Mouse (Mus musculus) gastrocnemius, postnatal 14 days (tissue): ENCODE measurements at regions not wholly inside any gene's neighbourhood (a gene's known extent, or its start where the extent isn't known, plus 50 kb on each side); places are given as distances from the start of the nearest gene placed in this dataset.

Experiments
- DNase-seq: peaks from one replicate; pipeline ENCODE4 v3.0.0; 2021; ENCODE audit warnings: mixed read lengths
- intact Hi-C: fragments of 180-260 bp; cut with DNase I; formaldehyde crosslinking; loops from one replicate; pipeline ENCODE4 v1.15.1; 2025; ENCODE audit warnings: low total_unique reads

DNA sequence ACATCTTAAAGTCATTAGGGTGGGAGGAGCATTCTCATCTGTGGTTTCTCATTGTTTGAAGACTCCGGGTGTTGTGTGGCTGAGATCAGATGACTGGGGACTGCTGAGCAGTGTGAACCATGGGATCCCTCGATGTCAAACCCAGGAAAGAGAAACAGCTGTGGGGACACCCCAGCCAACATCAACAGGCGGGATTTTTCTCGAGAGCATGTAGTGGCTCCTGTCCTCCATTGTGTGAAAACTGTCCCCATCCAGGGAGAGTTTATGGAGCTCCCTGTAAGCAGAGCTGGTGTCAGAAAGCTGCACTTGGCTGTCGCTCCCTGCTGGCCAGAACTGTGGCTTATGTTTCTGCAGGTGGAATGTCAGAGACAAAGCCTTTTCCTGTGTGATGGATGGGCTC, 210.7 kb upstream of the Bmper start:
- no peak for DNase-seq
- intact Hi-C loops, result loop anchor here (10.0 kb wide), 1 partner anchor 307 kb away; no protein-coding TSS in a partner anchor

DNA sequence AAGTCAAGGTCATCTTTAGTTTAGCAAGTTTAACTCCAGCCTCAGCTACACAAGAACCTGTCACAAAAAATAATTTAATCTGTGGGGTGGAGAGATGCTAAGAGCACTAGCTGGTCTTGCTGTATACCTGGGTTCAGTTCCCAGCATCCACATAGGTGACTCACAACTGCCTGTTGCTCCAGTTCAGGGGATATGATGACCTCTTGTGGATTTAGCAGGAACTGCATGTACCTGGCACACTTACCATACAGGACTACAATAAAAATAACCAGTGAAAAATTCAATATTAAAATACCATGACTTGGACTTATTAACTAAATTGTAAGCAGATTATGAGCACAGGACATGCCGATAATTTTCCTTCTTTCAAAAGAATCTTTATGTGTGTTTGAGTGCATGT, 206.1 kb upstream of the Bmper start:
- intact Hi-C loops, result loop anchor here (10.0 kb wide), 1 partner anchor 312 kb away; no protein-coding TSS in a partner anchor

GRCm38 (mm10) chr9:23024061-23024460, 198.8 kb upstream of the Bmper start:
- no peak for DNase-seq
- intact Hi-C loops, result no loop called here

More for the DNA sequence above, 206.1 kb upstream of the Bmper start:
- no peak for DNase-seq

GRCm38 (mm10) chr9:23025247-23025646, 197.6 kb upstream of the Bmper start:
- DNase-seq, result no peak
- intact Hi-C loops, result loop anchor here (5.0 kb wide), 1 partner anchor 187 kb away; no protein-coding TSS in a partner anchor

DNA sequence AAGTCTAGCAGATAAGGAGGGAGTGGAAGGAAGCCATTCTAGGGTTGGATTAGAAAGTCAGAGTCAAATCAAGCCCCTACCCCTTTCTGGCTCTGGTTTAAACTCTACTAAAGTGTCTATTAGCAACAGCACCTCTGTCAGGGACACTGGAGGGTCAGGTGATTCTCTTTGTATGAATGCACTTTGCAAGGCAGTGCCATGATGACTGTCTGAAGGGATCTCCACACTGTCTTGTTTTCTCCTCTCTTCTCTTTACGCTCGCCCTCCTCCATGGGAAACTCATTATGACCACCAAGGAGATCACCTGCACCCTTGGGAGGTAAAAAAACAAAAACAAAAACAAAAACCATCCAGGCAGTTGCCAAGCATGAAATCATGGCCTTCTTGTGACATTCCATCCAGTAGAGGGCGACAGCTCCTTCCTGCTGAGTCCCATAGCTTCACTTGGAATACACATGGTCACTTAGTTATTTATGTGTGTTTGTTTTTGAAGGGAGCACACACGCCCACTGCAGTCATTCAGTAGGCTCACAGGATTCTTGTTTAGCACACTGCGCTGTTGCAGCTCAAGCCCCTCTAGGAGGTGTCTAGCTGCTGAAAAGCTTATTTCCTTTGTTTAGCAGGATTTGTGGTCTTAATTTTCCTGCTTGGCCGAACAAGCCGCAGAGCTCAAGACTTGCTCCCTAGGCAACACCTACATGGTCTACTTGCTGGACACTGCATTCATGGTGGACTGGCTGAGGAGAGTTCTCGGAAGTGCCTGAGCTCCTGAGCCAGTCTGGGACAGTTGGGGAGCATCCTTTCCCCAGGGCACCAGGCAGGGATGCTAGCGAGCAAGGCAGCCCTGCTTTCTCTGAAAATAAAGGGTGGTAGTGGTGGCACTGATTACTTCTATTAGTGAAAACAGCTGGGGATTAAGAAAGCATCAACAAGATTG, 195.2 kb upstream of the Bmper start:
- no peak for DNase-seq
- intact Hi-C loops, result loop anchor here (5.0 kb wide), 1 partner anchor 185 kb away; no protein-coding TSS in a partner anchor

- intact Hi-C loops, result loop anchor here (5.0 kb wide), 1 partner anchor 183 kb away; no protein-coding TSS in a partner anchor
- DNase-seq, result no peak
Observed at GRCm38 (mm10) chr9:23029421-23029820, 193.5 kb upstream of the Bmper start.

GRCm38 (mm10) chr9:23030138-23030537, 192.7 kb upstream of the Bmper start:
- intact Hi-C loops, result no loop called here
- DNase-seq, result no peak

GRCm38 (mm10) chr9:23030546-23030945, 192.3 kb upstream of the Bmper start:
- intact Hi-C loops, result no loop called here
- no peak for DNase-seq

DNA sequence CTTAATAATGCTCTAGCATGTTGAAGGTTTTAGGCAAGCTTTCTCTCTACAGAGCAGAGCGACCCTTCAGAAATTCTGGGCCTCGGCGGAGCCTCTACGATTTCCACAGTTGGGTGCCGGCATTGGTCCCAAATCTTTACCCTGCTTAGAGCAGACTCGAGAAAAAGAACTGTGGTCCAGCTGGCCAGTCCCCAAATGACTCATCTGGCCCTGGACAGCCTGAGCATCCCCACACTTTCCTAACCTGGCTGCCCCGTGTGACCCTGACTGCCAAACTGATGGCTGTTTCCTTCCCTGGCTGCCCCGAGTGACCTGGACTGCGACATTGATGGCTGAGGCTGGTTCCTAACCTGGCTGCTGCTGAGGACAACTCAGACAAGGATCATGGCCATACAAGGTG, 191.0 kb upstream of the Bmper start:
- intact Hi-C loops, result no loop called here
- DNase-seq, result no peak

DNA sequence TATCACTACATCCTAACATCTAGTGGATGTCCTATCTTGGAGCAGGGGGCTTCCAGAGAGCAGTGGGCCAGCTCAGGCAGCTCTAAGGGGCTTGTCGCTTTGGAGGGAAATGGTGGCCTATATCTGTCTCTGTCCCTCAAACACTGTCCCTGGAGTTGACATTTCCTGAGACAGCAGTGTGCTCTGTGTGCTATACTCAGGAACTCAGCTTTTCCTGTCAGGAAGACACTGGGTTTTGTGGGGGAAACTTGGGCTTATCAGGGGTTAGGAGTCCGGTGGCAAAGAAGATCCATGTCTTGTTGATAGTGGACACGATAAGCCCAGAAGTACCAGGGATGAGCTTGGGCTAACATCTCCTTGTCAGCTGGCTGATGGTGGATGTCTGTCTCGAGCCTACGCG, 187.6 kb upstream of the Bmper start:
- intact Hi-C loops, result no loop called here
- DNase-seq, result no peak

- DNase-seq, result no peak
- intact Hi-C loops, result no loop called here
Observed at GRCm38 (mm10) chr9:23035901-23036610, 186.8 kb upstream of the Bmper start.

DNA sequence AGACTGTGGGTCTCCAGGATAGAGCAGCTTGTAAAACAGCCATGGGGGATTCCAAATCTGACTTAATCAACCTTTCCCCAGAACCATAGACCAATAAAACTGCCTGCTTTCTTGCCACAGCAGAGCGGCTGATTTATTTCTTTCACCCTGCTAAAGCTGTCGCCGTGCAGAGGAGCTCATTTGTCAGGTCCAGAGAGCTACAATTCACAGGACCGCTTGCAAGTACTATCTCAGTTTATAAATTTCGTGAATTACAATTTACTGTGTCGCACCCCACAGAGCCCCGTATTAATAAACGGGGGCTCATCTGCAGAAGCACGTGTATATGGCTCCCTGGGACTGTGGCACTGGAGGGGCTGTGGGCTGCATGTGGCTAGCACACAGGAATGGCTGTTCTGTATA, 185.4 kb upstream of the Bmper start:
- DNase-seq, result no peak
- intact Hi-C loops, result no loop called here

- DNase-seq, result no peak
- intact Hi-C loops, result no loop called here
Observed at GRCm38 (mm10) chr9:23039588-23039987, 183.3 kb upstream of the Bmper start.

- intact Hi-C loops, result no loop called here
- DNase-seq, result no peak
Observed at GRCm38 (mm10) chr9:23041025-23041424, 181.9 kb upstream of the Bmper start.

- intact Hi-C loops, result no loop called here
- DNase-seq, result no peak
Observed at GRCm38 (mm10) chr9:23041537-23042472, 181.1 kb upstream of the Bmper start.

DNA sequence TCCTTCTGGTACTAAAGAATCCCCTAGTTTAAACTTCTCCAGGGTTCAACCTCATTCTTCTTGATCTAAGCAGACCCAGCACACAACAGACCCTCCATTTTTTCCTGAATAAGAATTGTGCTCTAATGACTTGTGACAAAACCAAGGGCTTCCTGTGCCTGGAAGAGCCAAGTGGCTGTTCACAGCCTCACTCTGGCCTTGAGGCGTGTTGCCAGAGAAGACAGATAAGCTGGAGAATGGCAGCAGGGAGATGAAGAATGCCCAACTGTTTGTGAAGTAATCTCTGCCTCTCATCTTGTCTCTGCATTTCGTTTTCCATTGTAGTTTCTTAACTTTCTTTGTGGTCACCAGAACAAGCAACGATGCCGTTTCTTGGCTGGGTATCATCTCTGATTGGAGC, 179.9 kb upstream of the Bmper start:
- no peak for DNase-seq
- intact Hi-C loops, result no loop called here

DNA sequence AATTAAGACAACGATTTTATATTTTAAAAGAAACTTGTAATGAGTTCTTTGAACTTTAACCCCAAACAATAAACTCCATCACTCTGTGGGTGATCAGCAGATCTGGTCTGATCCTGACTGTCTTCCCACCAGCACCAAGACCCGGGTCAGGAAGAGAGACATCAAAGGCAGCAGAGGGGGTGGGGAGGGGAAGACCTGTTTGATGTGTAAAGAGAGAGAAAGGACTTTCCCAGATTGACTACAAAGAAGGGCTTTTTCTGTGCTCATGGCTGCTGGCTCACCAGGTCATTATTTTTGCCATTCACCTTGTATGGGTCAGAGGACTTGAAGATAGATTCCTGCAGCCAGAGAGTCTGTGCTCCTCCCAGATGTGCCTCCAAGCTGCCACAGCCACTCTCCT, 177.4 kb upstream of the Bmper start:
- intact Hi-C loops, result no loop called here

GRCm38 (mm10) chr9:23050751-23051150, 172.1 kb upstream of the Bmper start:
- DNase-seq, result no peak
- intact Hi-C loops, result no loop called here

More for the DNA sequence above, 177.4 kb upstream of the Bmper start:
- DNase-seq, result no peak

DNA sequence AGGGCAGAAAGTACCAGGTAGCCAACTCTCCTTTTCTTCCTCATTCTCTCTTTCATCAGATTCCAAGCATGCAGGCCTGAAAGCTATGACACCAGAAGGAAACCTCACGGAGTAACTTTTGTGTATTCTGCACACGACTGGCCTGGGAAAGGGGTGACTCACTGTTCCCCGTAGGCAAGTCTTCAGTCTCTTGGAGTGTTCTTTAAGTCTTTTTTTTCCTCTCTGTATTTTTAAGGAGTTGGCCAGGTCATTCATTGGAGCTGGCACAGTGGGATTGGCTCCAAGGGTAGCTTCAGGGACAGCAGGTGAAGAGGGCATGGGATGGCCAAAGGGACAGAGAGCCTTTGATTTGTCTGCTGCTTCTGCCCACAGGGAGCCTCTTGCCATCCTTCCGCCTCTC, 163.3 kb upstream of the Bmper start:
- DNase-seq, result no peak
- intact Hi-C loops, result no loop called here
